Mouse (Mus musculus): Measurements from ENCODE around the gene Pick1. TPM values are rescaled to one million over a fixed set of nuclear protein-coding genes. Genes with fewer than 3 reads are reported as not detected.

Pick1 gene
- polyA plus RNA-seq (2014; fragmentation: Nextera tagmentation; extraction: Ambion mirVana) = 17.6 and 19.3 TPM in 2 replicates

DNA sequence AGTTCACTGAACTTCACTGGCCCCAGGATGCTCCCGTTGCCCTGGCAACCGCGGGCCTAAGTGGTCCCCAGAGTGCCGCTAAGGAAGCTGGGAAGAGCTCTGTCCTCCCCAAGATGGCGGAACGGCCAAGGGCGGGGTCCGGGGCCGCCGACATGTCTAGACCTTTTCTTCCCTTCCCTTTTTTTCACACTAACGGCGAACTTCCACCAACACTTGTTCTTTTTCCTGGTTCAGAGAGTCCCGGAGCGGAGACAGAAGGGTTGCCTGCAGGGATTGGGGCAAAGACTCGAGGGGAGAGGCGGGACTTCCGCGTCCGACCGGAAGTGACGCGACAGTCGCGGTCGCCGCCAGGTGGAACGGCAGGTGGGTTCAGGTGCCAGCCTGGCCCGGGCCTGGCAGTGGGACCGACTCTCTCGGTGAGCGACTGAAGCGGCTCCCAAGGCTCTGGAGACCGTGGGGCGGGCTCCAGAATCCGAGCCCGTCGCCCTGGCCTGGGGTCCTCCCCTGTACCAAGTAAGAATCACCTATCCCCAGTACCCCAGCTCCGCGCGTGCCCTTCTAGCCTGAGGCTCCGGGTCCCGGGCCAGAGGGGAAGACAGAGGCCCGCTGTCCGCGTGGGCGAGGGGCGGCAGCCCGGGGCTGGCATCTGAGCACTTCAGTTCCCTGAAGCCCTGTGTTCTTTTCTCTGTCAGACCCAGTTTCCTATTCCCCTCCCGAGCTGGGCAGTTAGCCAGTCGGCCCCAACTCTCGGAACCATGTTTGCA is at the start of gene Pick1, which contains the start of gene Gm49486:
Gene Pick1, plus strand, starts transcription at position 116 of the 764 bp plus-strand sequence.
Gene Gm49486, plus strand, starts transcription at position 334 of the 764 bp plus-strand sequence.
- H3K4me1 ChIP-seq (ENCODE audit: control insufficient read depth, insufficient read depth, low read length) = peaks cover 3% of the 10 kb centered on the region
- under 1% methylated on average over 51 of the region's 51 CpGs for WGBS (ENCODE audit: insufficient replicate concordance)
- ATAC-seq (replicated peaks; ENCODE audit: insufficient number of reproducible peaks, low FRiP score, low TSS enrichment) = peak; percentile 75
- peaks cover 2% of the 10 kb centered on the region; the same call in 1 of the 2 replicates for H3K36me3 ChIP-seq (ENCODE audit: control insufficient read depth, insufficient read depth, low read length)
- H3K9ac ChIP-seq (ENCODE audit: low read depth, low read length) = peak within 1 kb of the TSS; percentile 90
- no peaks in the 10 kb centered on the region for H3K9me3 ChIP-seq (replicated peaks; ENCODE audit: control insufficient read depth, low read length)
- H3K27me3 ChIP-seq (ENCODE audit: control insufficient read depth, insufficient read depth, low read length) = no peaks in the 10 kb centered on the region
- peak within 1 kb of the TSS; percentile 99 for H3K4me2 ChIP-seq
- H3K4me3 ChIP-seq (ENCODE audit: low read depth, low read length) = peak within 1 kb of the TSS; percentile 90
- peak within 1 kb of the TSS; percentile 92 for H3K27ac ChIP-seq (ENCODE audit: low read depth, low read length)

DNA sequence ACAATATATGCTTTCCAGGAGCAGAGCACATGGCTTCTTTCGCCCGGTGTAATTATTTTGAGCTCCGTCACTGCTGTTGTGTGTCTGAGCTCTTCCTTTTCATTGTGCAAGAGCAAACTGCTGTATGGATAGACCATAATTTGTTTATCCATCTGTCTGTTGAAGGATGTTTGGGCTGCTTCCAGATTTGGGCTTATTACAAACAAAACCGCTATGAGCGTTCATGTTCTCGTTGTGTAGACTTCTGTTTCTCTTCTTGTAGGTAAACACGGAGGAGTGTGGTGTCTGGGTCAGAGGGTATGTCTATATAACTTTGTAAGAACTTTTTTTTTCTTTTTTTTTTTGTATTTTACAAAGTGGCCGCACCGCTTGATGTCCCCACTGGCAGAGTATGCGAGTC is 43.8 kb upstream of the Pick1 start:
- Histone ChIP-seq H3K4me1 (ENCODE audit: control insufficient read depth, insufficient read depth, low read length) (no peaks in the 10 kb centered on the region), H3K27ac (ENCODE audit: low read depth, low read length) (no peak overlapping the region), H3K36me3 (ENCODE audit: control insufficient read depth, insufficient read depth, low read length) (no peaks in the 10 kb centered on the region), H3K9me3 (replicated peaks; ENCODE audit: control insufficient read depth, low read length) (no peaks in the 10 kb centered on the region), H3K9ac (ENCODE audit: low read depth, low read length) (no peak overlapping the region), H3K4me3 (ENCODE audit: low read depth, low read length) (no peak overlapping the region), H3K4me2 (no peak overlapping the region), H3K27me3 (ENCODE audit: control insufficient read depth, insufficient read depth, low read length) (no peaks in the 10 kb centered on the region)
- ATAC-seq (replicated peaks; ENCODE audit: insufficient number of reproducible peaks, low FRiP score, low TSS enrichment) = no peak
- WGBS (ENCODE audit: insufficient replicate concordance) = 83% methylated on average over 10 of the region's 10 CpGs

DNA sequence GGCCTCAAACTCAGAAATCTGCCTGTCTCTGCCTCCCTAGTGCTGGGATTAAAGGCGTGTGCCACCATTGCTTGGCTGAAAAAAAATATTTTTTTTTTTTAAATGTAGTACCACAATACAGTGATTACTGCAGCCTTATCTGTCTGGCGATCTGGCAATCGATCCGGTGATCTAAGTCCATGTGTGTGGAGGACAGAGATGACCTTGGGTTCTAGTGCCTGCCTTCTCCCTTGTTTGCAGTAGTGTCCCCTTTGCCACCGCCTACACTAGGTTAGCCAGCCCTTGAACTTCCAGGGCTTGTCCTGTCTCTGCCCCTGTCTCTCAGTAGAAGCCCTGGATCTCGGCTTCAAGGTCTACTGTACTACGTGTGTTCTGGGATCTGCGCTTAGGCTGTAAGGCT is 41.2 kb upstream of the Pick1 start:
- no peak for ATAC-seq (replicated peaks; ENCODE audit: insufficient number of reproducible peaks, low FRiP score, low TSS enrichment)
- Histone ChIP-seq H3K27ac (ENCODE audit: low read depth, low read length) (no peak overlapping the region), H3K9ac (ENCODE audit: low read depth, low read length) (no peak overlapping the region), H3K4me3 (ENCODE audit: low read depth, low read length) (no peak overlapping the region), H3K4me1 (ENCODE audit: control insufficient read depth, insufficient read depth, low read length) (0 out of 2 replicates have a peak, but pooled peaks cover 1% of the 10 kb centered on the region), H3K9me3 (replicated peaks; ENCODE audit: control insufficient read depth, low read length) (no peaks in the 10 kb centered on the region), H3K27me3 (ENCODE audit: control insufficient read depth, insufficient read depth, low read length) (no peaks in the 10 kb centered on the region), H3K36me3 (ENCODE audit: control insufficient read depth, insufficient read depth, low read length) (no peaks in the 10 kb centered on the region), H3K4me2 (no peak overlapping the region)
- 81% methylated on average over 8 of the region's 8 CpGs for WGBS (ENCODE audit: insufficient replicate concordance)

DNA sequence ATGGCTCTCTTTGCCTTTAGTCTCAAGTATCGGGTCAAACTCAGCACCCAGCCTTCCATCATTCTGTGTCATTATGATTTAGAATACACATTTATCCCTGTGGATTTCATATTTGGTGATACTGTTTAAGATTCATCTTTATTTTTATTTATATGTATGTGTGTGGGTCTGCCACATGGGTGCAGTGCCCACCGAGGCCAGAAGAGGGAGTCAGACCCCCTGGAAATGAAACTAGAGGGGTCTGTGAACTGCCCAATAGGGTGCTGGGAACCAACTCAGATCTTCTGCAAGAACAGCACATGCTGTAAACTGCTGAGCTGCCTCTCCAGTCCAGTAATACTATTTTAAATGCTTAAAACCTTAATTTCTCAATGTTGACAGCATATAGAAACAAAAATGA is 37.5 kb upstream of the Pick1 start:
- Histone ChIP-seq H3K4me3 (ENCODE audit: low read depth, low read length) (no peak overlapping the region), H3K4me2 (no peak overlapping the region), H3K27me3 (ENCODE audit: control insufficient read depth, insufficient read depth, low read length) (no peaks in the 10 kb centered on the region), H3K27ac (ENCODE audit: low read depth, low read length) (no peak overlapping the region), H3K9me3 (replicated peaks; ENCODE audit: control insufficient read depth, low read length) (no peaks in the 10 kb centered on the region), H3K9ac (ENCODE audit: low read depth, low read length) (no peak overlapping the region), H3K36me3 (ENCODE audit: control insufficient read depth, insufficient read depth, low read length) (no peaks in the 10 kb centered on the region), H3K4me1 (ENCODE audit: control insufficient read depth, insufficient read depth, low read length) (peaks cover 20% of the 10 kb centered on the region)
- WGBS (ENCODE audit: insufficient replicate concordance) = 92% methylated on average over 2 of the region's 2 CpGs
- ATAC-seq (replicated peaks; ENCODE audit: insufficient number of reproducible peaks, low FRiP score, low TSS enrichment) = no peak

DNA sequence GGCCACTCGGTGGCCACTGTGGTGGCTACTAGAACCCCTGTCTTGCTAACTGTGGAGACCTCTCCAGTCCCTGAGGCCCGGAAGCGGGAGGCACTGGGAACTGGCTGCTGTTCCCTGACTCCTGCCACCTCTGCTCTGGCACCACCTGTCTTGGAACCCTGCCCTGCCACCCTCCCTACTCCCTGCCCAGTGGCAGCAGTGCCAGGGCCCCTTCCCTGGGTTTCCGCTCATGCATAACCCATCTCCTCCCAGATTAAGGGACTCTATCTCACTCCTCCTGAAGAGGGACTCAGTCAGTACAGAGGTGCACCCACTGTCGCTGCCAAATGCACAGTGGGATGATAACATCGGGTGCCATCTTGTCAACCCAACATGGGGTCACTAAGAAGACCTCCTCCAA is 36.5 kb upstream of the Pick1 start:
- H3K27me3 ChIP-seq (ENCODE audit: control insufficient read depth, insufficient read depth, low read length) = 0 out of 2 replicates have a peak, but pooled peaks cover 2% of the 10 kb centered on the region
- H3K4me1 ChIP-seq (ENCODE audit: control insufficient read depth, insufficient read depth, low read length) = peaks cover 20% of the 10 kb centered on the region
- no peak for ATAC-seq (replicated peaks; ENCODE audit: insufficient number of reproducible peaks, low FRiP score, low TSS enrichment)
- no peaks in the 10 kb centered on the region for H3K36me3 ChIP-seq (ENCODE audit: control insufficient read depth, insufficient read depth, low read length)
- H3K4me2 ChIP-seq = no peak overlapping the region
- no peak overlapping the region for H3K9ac ChIP-seq (ENCODE audit: low read depth, low read length)
- no peak overlapping the region for H3K4me3 ChIP-seq (ENCODE audit: low read depth, low read length)
- 77% methylated on average over 6 of the region's 6 CpGs for WGBS (ENCODE audit: insufficient replicate concordance)
- H3K9me3 ChIP-seq (replicated peaks; ENCODE audit: control insufficient read depth, low read length) = no peaks in the 10 kb centered on the region
- H3K27ac ChIP-seq (ENCODE audit: low read depth, low read length) = no peak overlapping the region

DNA sequence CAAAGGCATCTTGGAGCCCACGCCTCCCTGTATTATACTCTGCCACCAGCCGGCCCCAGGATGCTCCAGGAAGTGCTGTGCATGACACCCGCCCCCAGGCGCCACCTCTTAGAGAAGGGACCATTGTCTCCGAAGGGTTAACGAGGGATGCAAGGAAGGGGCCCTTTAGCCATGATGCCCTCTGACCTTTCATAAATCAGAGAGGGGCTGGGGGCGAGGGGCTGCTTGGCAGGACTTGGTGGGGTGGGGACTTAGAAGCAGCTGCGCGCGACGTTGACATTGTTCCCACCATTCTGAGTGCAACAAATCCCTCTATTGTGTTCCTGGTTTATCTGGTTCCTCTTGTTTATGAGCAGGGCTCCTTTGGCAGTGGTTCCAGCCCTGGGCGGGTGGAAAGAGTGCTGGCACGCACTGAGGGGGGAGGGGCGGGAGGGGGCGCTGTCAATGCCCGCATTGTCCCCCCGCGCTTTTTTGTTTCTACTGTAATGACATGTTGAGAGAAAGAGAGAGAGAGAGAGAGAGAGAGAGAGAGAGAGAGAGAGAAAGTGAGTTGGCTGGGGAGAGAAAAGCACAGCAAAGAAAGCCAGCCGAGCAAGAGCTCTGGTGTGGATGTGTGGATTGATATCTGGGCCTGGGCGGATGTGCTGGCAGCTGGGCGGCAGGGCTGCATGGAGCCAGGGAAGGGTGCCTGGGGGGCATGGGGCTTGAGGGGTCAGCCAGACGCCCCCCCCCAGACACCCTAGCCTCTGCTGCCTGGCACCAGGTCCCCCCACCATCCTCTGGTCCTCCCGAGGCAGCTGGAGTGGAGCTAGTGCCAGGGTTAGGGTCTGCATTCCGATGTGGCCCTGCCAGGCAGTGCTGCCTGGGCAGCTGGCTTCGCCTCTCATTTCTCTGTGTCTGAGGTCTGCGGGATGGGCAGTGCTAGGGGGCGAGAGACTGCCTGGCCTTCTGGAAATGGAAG is 35.8 kb upstream of the Pick1 start:
- ATAC-seq (replicated peaks; ENCODE audit: insufficient number of reproducible peaks, low FRiP score, low TSS enrichment) = 0 out of 2 replicates have a peak, but pooled peaks have one; percentile 23
- Histone ChIP-seq H3K36me3 (ENCODE audit: control insufficient read depth, insufficient read depth, low read length) (no peaks in the 10 kb centered on the region), H3K4me2 (peak overlapping the region; percentile 3), H3K9me3 (replicated peaks; ENCODE audit: control insufficient read depth, low read length) (no peaks in the 10 kb centered on the region), H3K27me3 (ENCODE audit: control insufficient read depth, insufficient read depth, low read length) (peaks cover 6% of the 10 kb centered on the region; the same call in 1 of the 2 replicates), H3K4me1 (ENCODE audit: control insufficient read depth, insufficient read depth, low read length) (peaks cover 20% of the 10 kb centered on the region), H3K27ac (ENCODE audit: low read depth, low read length) (peak overlapping the region; percentile 25; the same call in 1 of the 2 replicates), H3K4me3 (ENCODE audit: low read depth, low read length) (no peak overlapping the region; the same call in 1 of the 2 replicates), H3K9ac (ENCODE audit: low read depth, low read length) (peak overlapping the region; percentile 56)
- whole genome bisulfite sequencing (ENCODE audit: insufficient replicate concordance) = 39% methylated on average over 27 of the region's 27 CpGs

DNA sequence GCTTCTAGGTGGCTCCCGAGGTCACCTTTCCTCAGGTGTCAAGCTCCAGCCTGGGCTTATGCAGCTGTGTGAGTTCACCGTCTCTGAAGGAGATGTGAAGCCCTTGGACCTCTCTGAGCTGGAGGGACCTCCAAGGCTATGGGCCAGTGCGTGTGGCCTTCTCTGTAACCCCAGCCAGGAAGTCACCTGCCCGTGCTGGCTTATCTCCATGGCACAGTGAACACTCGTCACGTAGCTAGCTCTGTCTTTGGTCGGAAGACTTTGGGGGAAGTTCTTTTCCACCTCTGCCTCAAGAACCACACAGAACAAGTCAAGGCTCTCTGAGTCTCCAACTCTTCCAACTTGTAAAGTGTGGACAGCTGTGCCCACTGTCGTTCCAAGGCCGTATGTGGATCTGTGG is 34.9 kb upstream of the Pick1 start:
- H3K27me3 ChIP-seq (ENCODE audit: control insufficient read depth, insufficient read depth, low read length) = peaks cover 6% of the 10 kb centered on the region; the same call in 1 of the 2 replicates
- H3K4me3 ChIP-seq (ENCODE audit: low read depth, low read length) = no peak overlapping the region
- WGBS (ENCODE audit: insufficient replicate concordance) = 61% methylated on average over 9 of the region's 9 CpGs
- H3K9me3 ChIP-seq (replicated peaks; ENCODE audit: control insufficient read depth, low read length) = no peaks in the 10 kb centered on the region
- H3K9ac ChIP-seq (ENCODE audit: low read depth, low read length) = no peak overlapping the region
- H3K36me3 ChIP-seq (ENCODE audit: control insufficient read depth, insufficient read depth, low read length) = no peaks in the 10 kb centered on the region
- H3K4me2 ChIP-seq = no peak overlapping the region
- peaks cover 22% of the 10 kb centered on the region for H3K4me1 ChIP-seq (ENCODE audit: control insufficient read depth, insufficient read depth, low read length)
- H3K27ac ChIP-seq (ENCODE audit: low read depth, low read length) = no peak overlapping the region
- ATAC-seq (replicated peaks; ENCODE audit: insufficient number of reproducible peaks, low FRiP score, low TSS enrichment) = no peak

DNA sequence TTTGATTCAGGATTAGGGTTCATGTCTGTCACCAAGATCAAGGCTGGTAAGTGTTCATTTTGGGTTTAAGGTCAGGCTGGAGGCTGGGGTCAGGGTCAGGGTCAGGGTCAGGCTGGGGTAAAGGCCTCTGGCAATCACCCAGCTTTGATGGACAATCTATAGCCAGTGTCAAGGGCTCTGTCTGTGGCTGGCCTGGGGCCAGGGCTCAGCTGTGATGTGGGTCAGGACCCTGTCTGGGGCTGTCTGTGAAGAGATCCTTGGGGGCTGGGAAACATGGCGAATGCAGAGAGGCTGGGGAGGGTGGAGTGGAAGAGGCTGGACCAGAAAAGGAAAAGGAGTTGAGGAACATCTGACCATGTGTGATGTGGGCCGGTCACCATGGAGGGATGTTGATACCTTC is 34.0 kb upstream of the Pick1 start:
- peaks cover 22% of the 10 kb centered on the region for H3K4me1 ChIP-seq (ENCODE audit: control insufficient read depth, insufficient read depth, low read length)
- no peaks in the 10 kb centered on the region for H3K9me3 ChIP-seq (replicated peaks; ENCODE audit: control insufficient read depth, low read length)
- no peak overlapping the region for H3K9ac ChIP-seq (ENCODE audit: low read depth, low read length)
- no peak overlapping the region for H3K27ac ChIP-seq (ENCODE audit: low read depth, low read length)
- no peak overlapping the region for H3K4me3 ChIP-seq (ENCODE audit: low read depth, low read length)
- 70% methylated on average over 2 of the region's 2 CpGs for WGBS (ENCODE audit: insufficient replicate concordance)
- H3K4me2 ChIP-seq = no peak overlapping the region
- ATAC-seq (replicated peaks; ENCODE audit: insufficient number of reproducible peaks, low FRiP score, low TSS enrichment) = no peak
- H3K27me3 ChIP-seq (ENCODE audit: control insufficient read depth, insufficient read depth, low read length) = peaks cover 6% of the 10 kb centered on the region; the same call in 1 of the 2 replicates
- no peaks in the 10 kb centered on the region for H3K36me3 ChIP-seq (ENCODE audit: control insufficient read depth, insufficient read depth, low read length)

Data from heart, embryonic 11.5 days (tissue).